Mouse (Mus musculus) MEL (cell line): ENCODE measurements around the gene Cmklr1.

Source experiments
- CTCF ChIP-seq, 3 experiments: IDR thresholded peaks in 2 of 3; conservative IDR thresholded peaks in 1 of 3; 2 replicates each; pipeline ENCODE4 v1.5.1; 2011 to 2012; ENCODE audit warnings: low read length in 3 of 3, low read depth in 2 of 3, mild to moderate bottlenecking in 2 of 3, improper control_type of control experiment in 1 of 3, inconsistent platforms in 1 of 3, mixed read lengths in 1 of 3, moderate library complexity in 1 of 3; ENCODE audit not compliant: control insufficient read depth in 1 of 3, insufficient read depth in 1 of 3, poor library complexity in 1 of 3, severe bottlenecking in 1 of 3
- EP300 ChIP-seq, 2 experiments: IDR thresholded peaks; 2 replicates each; pipeline ENCODE4 v1.6.1; 2011; ENCODE audit warnings: improper control_type of control experiment in 2 of 2, low read length in 2 of 2, low read depth in 1 of 2, mild to moderate bottlenecking in 1 of 2
- GABPA ChIP-seq: IDR thresholded peaks from 2 replicates; pipeline ENCODE4 v1.6.1; 2012; ENCODE audit warnings: low read depth, mild to moderate bottlenecking, inconsistent platforms, low read length, improper control_type of control experiment, moderate library complexity
- MAX ChIP-seq: IDR thresholded peaks from 2 replicates; pipeline ENCODE4 v1.6.1; 2011; ENCODE audit warnings: low read length, improper control_type of control experiment
- POLR2A ChIP-seq, 2 experiments: IDR thresholded peaks; 2 replicates each; pipeline ENCODE4 v1.6.1; 2011 to 2012; ENCODE audit warnings: low read length in 2 of 2, mild to moderate bottlenecking in 2 of 2, control low read depth in 1 of 2, improper control_type of control experiment in 1 of 2, low read depth in 1 of 2, moderate library complexity in 1 of 2; ENCODE audit not compliant: control insufficient read depth in 1 of 2, insufficient read depth in 1 of 2, poor library complexity in 1 of 2
- TCF12 ChIP-seq: IDR thresholded peaks from 2 replicates; pipeline ENCODE4 v1.6.1; 2014; ENCODE audit warnings: low read depth, mild to moderate bottlenecking, inconsistent platforms, low read length, improper control_type of control experiment, moderate library complexity
- USF1 ChIP-seq: IDR thresholded peaks from 2 replicates; pipeline ENCODE4 v1.6.1; 2014; ENCODE audit warnings: low read depth, mild to moderate bottlenecking, inconsistent platforms, low read length, improper control_type of control experiment, moderate library complexity
- ZNF384 ChIP-seq: IDR thresholded peaks from 2 replicates; pipeline ENCODE4 v1.6.1; 2012; ENCODE audit warnings: low read depth, mild to moderate bottlenecking, inconsistent platforms, low read length, improper control_type of control experiment

DNA sequence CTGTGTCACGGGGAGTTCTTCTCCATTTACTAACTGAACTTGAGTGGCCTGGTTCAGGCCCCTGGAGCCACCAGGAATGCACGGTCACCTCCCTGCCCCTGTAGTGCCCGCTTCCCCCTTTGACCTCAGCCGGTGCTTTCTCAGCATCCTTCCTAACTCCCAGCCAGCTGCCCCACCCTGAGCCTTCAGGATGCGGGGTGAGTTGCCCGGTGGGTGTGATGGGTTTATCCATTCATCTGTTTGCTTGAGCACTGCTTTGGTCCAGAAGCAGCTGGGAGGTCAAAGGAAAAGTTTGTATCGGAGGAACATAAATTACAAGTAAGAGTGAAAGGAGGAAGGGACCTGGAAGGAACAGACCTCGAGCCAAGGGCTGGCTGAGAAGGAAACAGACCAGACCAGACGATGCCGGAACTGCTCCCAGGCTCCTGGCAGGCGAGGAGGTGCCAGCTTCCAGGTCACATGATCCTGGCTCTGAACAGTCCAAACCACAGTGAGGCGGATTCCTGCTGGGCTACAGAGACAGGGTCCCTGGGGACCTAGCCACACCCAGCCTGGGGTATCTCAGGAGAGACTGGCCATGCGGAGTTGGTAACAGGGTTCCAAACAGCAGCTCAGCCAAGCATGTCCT is 16.1 kb downstream of the Cmklr1 start:
- no peak for TF ChIP-seq CTCF (IDR thresholded peaks at IDR 0.05 in 2 of 3, conservative IDR thresholded peaks at IDR 0.05 in 1 of 3; ENCODE audit: control insufficient read depth in 1 of 3, insufficient read depth in 1 of 3, low read depth in 2 of 3, low read length in 3 of 3, poor library complexity in 1 of 3, severe bottlenecking in 1 of 3)
- no peak for TF ChIP-seq TCF12
- TF ChIP-seq MAX: no peak
- no peak for TF ChIP-seq POLR2A (IDR thresholded peaks at IDR 0.05; ENCODE audit: control insufficient read depth in 1 of 2, insufficient read depth in 1 of 2, low read depth in 1 of 2, low read length in 2 of 2, poor library complexity in 1 of 2)
- TF ChIP-seq EP300 (IDR thresholded peaks at IDR 0.05; ENCODE audit: low read depth in 1 of 2, low read length in 2 of 2): no peak
- TF ChIP-seq ZNF384: no peak
- no peak for TF ChIP-seq GABPA
- TF ChIP-seq USF1: no peak
